Mouse (Mus musculus) ES-Bruce4 (cell line): ENCODE results near the gene Emc6.

Experiments used
- CTCF ChIP-seq: IDR thresholded peaks from one replicate; pipeline ENCODE4 v1.8.1; 2011; ENCODE audit warnings: low read depth, low read length
- EP300 ChIP-seq: IDR thresholded peaks from 2 replicates; pipeline ENCODE4 v1.6.1; 2011; ENCODE audit warnings: low read depth, low read length; ENCODE audit not compliant: insufficient read depth

GRCm38 (mm10) chr11:73198603-73199229 is 21.9 kb upstream of the Emc6 start, which contains the start of gene Ctns:
- TF ChIP-seq CTCF (no peak), EP300 (no peak)
